Mouse (Mus musculus): ENCODE results near the gene Znrf1. TPM values are rescaled to one million over a fixed set of nuclear protein-coding genes. Genes with fewer than 3 reads are reported as not detected.
"Not testable (repeated sequence)": the region's sequence is repeated elsewhere in the genome, so short reads cannot be mapped to it uniquely, and the experiment has no call there.

Gene Znrf1
- total RNA-seq, 1 experiment: 38.4 TPM

DNA sequence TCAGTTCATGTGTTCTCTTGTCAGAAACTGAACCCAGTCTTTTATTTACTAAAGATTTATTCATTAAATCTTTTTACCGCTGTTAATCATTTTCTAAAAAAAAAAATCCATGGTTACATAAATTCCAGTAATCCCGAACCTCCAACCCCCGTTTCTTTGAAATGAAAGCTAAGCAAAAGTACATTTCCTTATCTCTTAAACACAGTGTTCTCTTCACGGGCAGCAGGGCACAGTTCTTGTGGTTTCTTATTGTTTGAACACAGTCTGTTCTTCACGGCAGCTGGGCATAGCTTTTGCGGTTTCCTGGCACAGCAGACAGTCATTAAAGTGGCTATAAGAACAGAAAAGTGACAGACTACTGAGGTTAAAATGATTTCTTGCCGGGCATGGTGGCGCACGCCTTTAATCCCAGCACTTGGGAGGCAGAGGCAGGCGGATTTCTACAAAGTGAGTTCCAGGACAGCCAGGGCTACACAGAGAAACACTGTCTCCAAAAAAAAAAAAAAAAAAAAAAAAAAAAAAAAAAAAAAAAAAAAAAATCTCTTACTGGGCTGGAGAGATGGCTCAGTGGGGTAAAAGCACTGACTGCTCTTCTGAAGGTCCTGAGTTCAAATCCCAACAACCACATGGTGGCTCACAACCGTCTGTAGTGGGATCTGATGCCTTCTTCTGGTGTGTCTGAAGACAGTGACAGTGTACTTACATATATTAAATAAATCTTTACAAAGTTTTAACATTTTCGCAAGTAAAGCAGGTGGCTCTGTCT, 108.6 kb downstream of the Znrf1 start:
- peaks cover 6 to 12% of the 10 kb centered on the region in 2 experiments for H3K4me1 ChIP-seq (ENCODE audit: control insufficient read depth in 2 of 2, insufficient read depth in 2 of 2, low read length in 2 of 2, poor library complexity in 1 of 2)
- DNase-seq (ENCODE audit: low read depth, low spot score); in situ Hi-C loops (cut with MboI; ENCODE audit: low sequenced_read_pairs in 2 of 2, unreplicated experiment in 2 of 2); H3K36me3 ChIP-seq (ENCODE audit: control insufficient read depth, insufficient read depth, low read length, poor library complexity, severe bottlenecking); H3K9me3 ChIP-seq (ENCODE audit: control insufficient read depth, insufficient read depth, low read depth, low read length); H3K27ac ChIP-seq (ENCODE audit: insufficient read depth, low read depth, low read length, poor library complexity, severe bottlenecking): not testable (repeated sequence)
- peak overlapping the region; percentile 90 to 95; a peak in 3 of 4 replicates for H3K4me3 ChIP-seq (ENCODE audit: insufficient read depth in 1 of 2, low read depth in 1 of 2, low read length in 2 of 2, poor library complexity in 1 of 2, severe bottlenecking in 1 of 2)
- peak overlapping the region; percentile 43; the same call in 1 of the 2 replicates for H3K9ac ChIP-seq (ENCODE audit: insufficient read depth, low read depth, low read length, poor library complexity, severe bottlenecking)
- TF ChIP-seq ZNF384 (IDR thresholded peaks at IDR 0.05; ENCODE audit: low read depth, low read length): peak; percentile 90

DNA sequence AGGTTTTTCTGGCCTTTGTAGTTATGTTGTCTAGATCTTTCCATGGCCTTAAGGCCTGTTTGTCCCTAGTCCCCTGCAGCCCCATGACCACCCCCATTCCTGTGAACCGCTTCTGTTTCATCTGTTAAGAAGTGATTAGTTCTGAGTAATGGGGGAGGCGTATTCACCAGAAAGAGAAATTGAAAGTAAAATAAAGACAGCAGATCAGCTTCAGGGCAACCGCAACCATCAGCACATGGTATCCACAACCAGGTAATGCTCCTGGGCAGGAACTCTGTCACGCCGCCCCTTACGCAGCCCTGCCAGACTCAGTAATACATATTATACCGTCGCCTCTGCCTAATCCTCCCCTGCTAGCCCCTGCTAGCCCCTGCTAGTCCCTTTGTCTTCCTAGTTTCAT, 109.8 kb downstream of the Znrf1 start:
- no peak overlapping the region for H3K27ac ChIP-seq (ENCODE audit: insufficient read depth, low read depth, low read length, poor library complexity, severe bottlenecking)
- no peaks in the 10 kb centered on the region for H3K9me3 ChIP-seq (ENCODE audit: control insufficient read depth, insufficient read depth, low read depth, low read length)
- peak overlapping the region; percentile 49; the same call in 1 of the 2 replicates for H3K9ac ChIP-seq (ENCODE audit: insufficient read depth, low read depth, low read length, poor library complexity, severe bottlenecking)
- no peaks in the 10 kb centered on the region for H3K36me3 ChIP-seq (ENCODE audit: control insufficient read depth, insufficient read depth, low read length, poor library complexity, severe bottlenecking)
- H3K4me1 ChIP-seq (ENCODE audit: control insufficient read depth in 2 of 2, insufficient read depth in 2 of 2, low read length in 2 of 2, poor library complexity in 1 of 2): peaks cover 11 to 14% of the 10 kb centered on the region in 2 experiments
- H3K4me3 ChIP-seq (ENCODE audit: insufficient read depth in 1 of 2, low read depth in 1 of 2, low read length in 2 of 2, poor library complexity in 1 of 2, severe bottlenecking in 1 of 2): no peak overlapping the region
- TF ChIP-seq MAFK (IDR thresholded peaks at IDR 0.05; ENCODE audit: insufficient read depth, low read depth, low read length) (no peak), HCFC1 (IDR thresholded peaks at IDR 0.05; ENCODE audit: borderline replicate concordance, insufficient read depth, low read length) (no peak), ZNF384 (IDR thresholded peaks at IDR 0.05; ENCODE audit: low read depth, low read length) (no peak), CHD2 (IDR thresholded peaks at IDR 0.05; ENCODE audit: low read depth, low read length) (no peak), ZC3H11A (IDR thresholded peaks at IDR 0.05; ENCODE audit: borderline replicate concordance, low read depth, low read length) (no peak)
- in situ Hi-C loops (cut with MboI; ENCODE audit: low sequenced_read_pairs in 2 of 2, unreplicated experiment in 2 of 2): no loop called here
- DNase-seq (ENCODE audit: low read depth, low spot score): no peak

GRCm38 (mm10) chr8:111648834-111649233, 112.9 kb downstream of the Znrf1 start:
- Histone ChIP-seq H3K36me3 (ENCODE audit: control insufficient read depth, insufficient read depth, low read length, poor library complexity, severe bottlenecking) (no peaks in the 10 kb centered on the region), H3K4me1 (ENCODE audit: control insufficient read depth in 2 of 2, insufficient read depth in 2 of 2, low read length in 2 of 2, poor library complexity in 1 of 2) (peaks cover 13 to 17% of the 10 kb centered on the region in 2 experiments), H3K9ac (ENCODE audit: insufficient read depth, low read depth, low read length, poor library complexity, severe bottlenecking) (no peak overlapping the region), H3K27ac (ENCODE audit: insufficient read depth, low read depth, low read length, poor library complexity, severe bottlenecking) (peak overlapping the region; percentile 65), H3K9me3 (ENCODE audit: control insufficient read depth, insufficient read depth, low read depth, low read length) (no peaks in the 10 kb centered on the region), H3K4me3 (ENCODE audit: insufficient read depth in 1 of 2, low read depth in 1 of 2, low read length in 2 of 2, poor library complexity in 1 of 2, severe bottlenecking in 1 of 2) (no peak overlapping the region)
- DNase-seq (ENCODE audit: low read depth, low spot score): peak; percentile 79
- no peak for TF ChIP-seq HCFC1 (IDR thresholded peaks at IDR 0.05; ENCODE audit: borderline replicate concordance, insufficient read depth, low read length)
- TF ChIP-seq ZNF384 (IDR thresholded peaks at IDR 0.05; ENCODE audit: low read depth, low read length): no peak
- in situ Hi-C loops (cut with MboI; ENCODE audit: low sequenced_read_pairs in 2 of 2, unreplicated experiment in 2 of 2): no loop called here

GRCm38 (mm10) chr8:111650651-111651050, 114.8 kb downstream of the Znrf1 start:
- TF ChIP-seq CHD2 (IDR thresholded peaks at IDR 0.05; ENCODE audit: low read depth, low read length): 0 out of 2 replicates have a peak, but pooled peaks have one; percentile 38
- no peak for TF ChIP-seq ZC3H11A (IDR thresholded peaks at IDR 0.05; ENCODE audit: borderline replicate concordance, low read depth, low read length)
- H3K4me3 ChIP-seq (ENCODE audit: insufficient read depth in 1 of 2, low read depth in 1 of 2, low read length in 2 of 2, poor library complexity in 1 of 2, severe bottlenecking in 1 of 2): no peak overlapping the region
- H3K36me3 ChIP-seq (ENCODE audit: control insufficient read depth, insufficient read depth, low read length, poor library complexity, severe bottlenecking): no peaks in the 10 kb centered on the region
- no peak overlapping the region for H3K9ac ChIP-seq (ENCODE audit: insufficient read depth, low read depth, low read length, poor library complexity, severe bottlenecking)
- no peak for DNase-seq (ENCODE audit: low read depth, low spot score)
- H3K4me1 ChIP-seq (ENCODE audit: control insufficient read depth in 2 of 2, insufficient read depth in 2 of 2, low read length in 2 of 2, poor library complexity in 1 of 2): peaks cover 13 to 19% of the 10 kb centered on the region in 2 experiments
- peak overlapping the region; percentile 67; the same call in 1 of the 2 replicates for H3K27ac ChIP-seq (ENCODE audit: insufficient read depth, low read depth, low read length, poor library complexity, severe bottlenecking)
- no peaks in the 10 kb centered on the region for H3K9me3 ChIP-seq (ENCODE audit: control insufficient read depth, insufficient read depth, low read depth, low read length)
- in situ Hi-C loops (cut with MboI; ENCODE audit: low sequenced_read_pairs in 2 of 2, unreplicated experiment in 2 of 2): no loop called here

DNA sequence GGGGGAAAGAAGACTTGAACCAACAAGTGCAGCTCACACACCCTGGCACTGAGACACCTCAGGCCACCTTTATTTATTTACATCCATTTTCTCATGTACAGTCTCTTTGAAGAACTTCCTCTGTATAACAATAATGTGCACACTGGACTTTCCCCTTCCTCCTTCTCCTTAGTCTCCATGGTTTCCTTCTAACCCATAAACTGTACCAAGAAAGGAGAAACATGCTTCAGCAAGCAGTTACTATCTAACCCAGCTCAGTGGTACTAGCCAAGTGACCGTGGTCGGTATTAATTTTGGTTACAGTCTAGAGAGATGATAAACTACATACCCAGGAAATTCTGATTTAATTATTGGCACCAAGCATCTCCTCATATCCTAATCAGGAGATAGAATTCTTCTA, 117.6 kb downstream of the Znrf1 start:
- in situ Hi-C loops (cut with MboI; ENCODE audit: low sequenced_read_pairs in 2 of 2, unreplicated experiment in 2 of 2): no loop called here
- Histone ChIP-seq H3K36me3 (ENCODE audit: control insufficient read depth, insufficient read depth, low read length, poor library complexity, severe bottlenecking) (no peaks in the 10 kb centered on the region), H3K27ac (ENCODE audit: insufficient read depth, low read depth, low read length, poor library complexity, severe bottlenecking) (no peak overlapping the region), H3K9me3 (ENCODE audit: control insufficient read depth, insufficient read depth, low read depth, low read length) (no peaks in the 10 kb centered on the region), H3K4me1 (ENCODE audit: control insufficient read depth in 2 of 2, insufficient read depth in 2 of 2, low read length in 2 of 2, poor library complexity in 1 of 2) (peaks cover 9 to 18% of the 10 kb centered on the region in 2 experiments), H3K9ac (ENCODE audit: insufficient read depth, low read depth, low read length, poor library complexity, severe bottlenecking) (no peak overlapping the region), H3K4me3 (ENCODE audit: insufficient read depth in 1 of 2, low read depth in 1 of 2, low read length in 2 of 2, poor library complexity in 1 of 2, severe bottlenecking in 1 of 2) (no peak overlapping the region)
- no peak for DNase-seq (ENCODE audit: low read depth, low spot score)
- TF ChIP-seq ZC3H11A (IDR thresholded peaks at IDR 0.05; ENCODE audit: borderline replicate concordance, low read depth, low read length): no peak
- no peak for TF ChIP-seq HCFC1 (IDR thresholded peaks at IDR 0.05; ENCODE audit: borderline replicate concordance, insufficient read depth, low read length)
